Mouse (Mus musculus): ENCODE data around the gene Exoc2. TPM values are rescaled to one million over a fixed set of nuclear protein-coding genes. Genes with fewer than 3 reads are reported as not detected.

Exoc2 gene
- 16.3 and 19.6 TPM in 2 replicates for polyA plus RNA-seq (2015; fragmentation: Nextera tagmentation; extraction: Ambion mirVana)

DNA sequence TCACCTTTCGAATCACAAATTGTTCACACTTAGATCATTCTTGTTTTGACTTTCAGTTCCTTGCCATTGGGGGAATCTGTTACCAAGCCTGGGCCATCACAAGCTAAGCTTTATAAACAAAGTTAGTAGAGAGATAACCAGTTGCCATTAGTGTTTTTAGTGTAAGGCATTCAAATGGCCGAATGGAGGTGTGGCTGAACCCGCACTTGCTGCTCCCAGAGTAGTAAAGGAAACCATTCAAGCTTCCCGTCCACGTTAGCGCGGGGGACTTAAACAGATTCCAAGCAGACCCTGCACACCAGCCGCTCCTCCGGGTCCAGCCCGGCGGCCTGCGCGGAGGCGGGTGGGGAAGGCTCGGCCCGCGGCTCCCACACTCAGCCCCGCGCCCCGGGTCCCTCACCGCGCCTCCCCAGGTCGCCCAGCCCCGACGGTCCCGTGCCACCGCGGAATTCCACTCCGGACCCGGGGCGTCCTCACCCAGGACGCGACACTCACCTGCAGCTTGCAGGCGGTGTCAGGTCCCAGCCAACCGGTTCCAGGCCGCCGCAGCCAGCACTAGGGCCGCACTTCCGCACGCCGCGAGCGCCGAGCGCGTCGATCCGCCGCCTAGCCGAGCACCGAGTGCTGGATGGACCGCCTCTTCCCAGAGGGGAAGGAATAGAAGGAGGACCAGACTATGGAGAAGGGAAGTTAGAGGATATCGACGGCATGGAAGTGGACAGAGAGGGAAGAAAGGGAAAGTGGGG is at the start of gene Exoc2, which contains the start of gene Gm5447:
Gene Exoc2 (minus strand): TSS at position 593 of the 746 bp plus-strand sequence.
Gene Gm5447 (plus strand): TSS at position 704 of the 746 bp plus-strand sequence.

GRCm38 (mm10) chr13:30947540-30947939 is 26.4 kb downstream of the Exoc2 start, which contains the start of gene Hus1b:
Hus1b (minus strand) TSS chr13:30947759.

Other genes with a start within 250 kb of the Exoc2 start
- 0.70 and 1.2 TPM in 2 replicates for gene Irf4, start 224.9 kb downstream of the Exoc2 start, polyA plus RNA-seq (2015; fragmentation: Nextera tagmentation; extraction: Ambion mirVana)
- 0.17 TPM in 1 of 2 replicates, not detected in the other for gene Hus1b, start 26.3 kb downstream of the Exoc2 start, polyA plus RNA-seq (2015; fragmentation: Nextera tagmentation; extraction: Ambion mirVana)
- 0.08 TPM in 1 of 2 replicates, not detected in the other for gene Gm5447, start 111 bp upstream of the Exoc2 start, polyA plus RNA-seq (2015; fragmentation: Nextera tagmentation; extraction: Ambion mirVana)

All from spleen, postnatal 0 days (tissue).